Mouse (Mus musculus): ENCODE measurements around the gene Mettl21a. TPM values are rescaled to one million over a fixed set of nuclear protein-coding genes. Genes with fewer than 3 reads are reported as not detected.
A peak's percentile ranks its signal among the peaks of the same experiment; 100 is the strongest.

The Mettl21a gene
- polyA plus RNA-seq, 1 experiment from 2014 or later = 6.6 TPM

GRCm38 (mm10) chr1:64633237-64633636 lies 16.2 kb upstream of the Mettl21a start:
- H3K36me3 ChIP-seq (replicated peaks) = no peaks in the 10 kb centered on the region
- 62% methylated on average over 3 of the region's 3 CpGs for WGBS (ENCODE audit: insufficient replicate concordance)

GRCm38 (mm10) chr1:64631526-64631925 lies 14.5 kb upstream of the Mettl21a start:
- Histone ChIP-seq H3K4me3 (replicated peaks) (no peak overlapping the region), H3K4me1 (replicated peaks) (no peaks in the 10 kb centered on the region), H3K4me2 (no peak overlapping the region), H3K9me3 (replicated peaks) (no peaks in the 10 kb centered on the region), H3K9ac (no peak overlapping the region), H3K27me3 (peaks cover 13% of the 10 kb centered on the region), H3K27ac (replicated peaks) (no peak overlapping the region), H3K36me3 (replicated peaks) (no peaks in the 10 kb centered on the region)
- no peak for ATAC-seq (ENCODE audit: insufficient read depth)
- WGBS (ENCODE audit: insufficient replicate concordance) = 63% methylated on average over 5 of the region's 5 CpGs

More at GRCm38 (mm10) chr1:64633237-64633636, 16.2 kb upstream of the Mettl21a start:
- no peak overlapping the region for H3K4me2 ChIP-seq
- peaks cover 13% of the 10 kb centered on the region for H3K27me3 ChIP-seq
- no peak for ATAC-seq (ENCODE audit: insufficient read depth)
- H3K4me1 ChIP-seq (replicated peaks) = no peaks in the 10 kb centered on the region
- no peak overlapping the region for H3K27ac ChIP-seq (replicated peaks)
- no peaks in the 10 kb centered on the region for H3K9me3 ChIP-seq (replicated peaks)
- no peak overlapping the region for H3K9ac ChIP-seq
- H3K4me3 ChIP-seq (replicated peaks) = no peak overlapping the region

- H3K4me2 ChIP-seq = no peak overlapping the region
- H3K27ac ChIP-seq (replicated peaks) = no peak overlapping the region
- H3K36me3 ChIP-seq (replicated peaks) = no peaks in the 10 kb centered on the region
- H3K9me3 ChIP-seq (replicated peaks) = no peaks in the 10 kb centered on the region
- 0 out of 2 replicates have a peak, but pooled peaks cover 6% of the 10 kb centered on the region for H3K27me3 ChIP-seq
- no peak overlapping the region for H3K9ac ChIP-seq
- ATAC-seq (ENCODE audit: insufficient read depth) = no peak
- H3K4me1 ChIP-seq (replicated peaks) = no peaks in the 10 kb centered on the region
- H3K4me3 ChIP-seq (replicated peaks) = no peak overlapping the region
Observed at GRCm38 (mm10) chr1:64625214-64625613, 8.2 kb upstream of the Mettl21a start.

GRCm38 (mm10) chr1:64623558-64624435 lies 6.8 kb upstream of the Mettl21a start:
- H3K9ac ChIP-seq = no peak overlapping the region
- no peak overlapping the region for H3K27ac ChIP-seq (replicated peaks)
- H3K9me3 ChIP-seq (replicated peaks) = no peaks in the 10 kb centered on the region
- H3K36me3 ChIP-seq (replicated peaks) = no peaks in the 10 kb centered on the region
- no peaks in the 10 kb centered on the region for H3K4me1 ChIP-seq (replicated peaks)
- no peak overlapping the region for H3K4me3 ChIP-seq (replicated peaks)
- ATAC-seq (ENCODE audit: insufficient read depth) = no peak
- WGBS (ENCODE audit: insufficient replicate concordance) = 59% methylated on average over 12 of the region's 12 CpGs
- H3K27me3 ChIP-seq = 0 out of 2 replicates have a peak, but pooled peaks cover 6% of the 10 kb centered on the region
- H3K4me2 ChIP-seq = no peak overlapping the region

- no peak overlapping the region for H3K9ac ChIP-seq
- no peaks in the 10 kb centered on the region for H3K36me3 ChIP-seq (replicated peaks)
- H3K4me3 ChIP-seq (replicated peaks) = no peak overlapping the region
- no peak for ATAC-seq (ENCODE audit: insufficient read depth)
- 0 out of 2 replicates have a peak, but pooled peaks cover 6% of the 10 kb centered on the region for H3K27me3 ChIP-seq
- no peaks in the 10 kb centered on the region for H3K9me3 ChIP-seq (replicated peaks)
- H3K4me2 ChIP-seq = no peak overlapping the region
- no peak overlapping the region for H3K27ac ChIP-seq (replicated peaks)
- WGBS (ENCODE audit: insufficient replicate concordance) = 72% methylated on average over 5 of the region's 5 CpGs
- peaks cover 18% of the 10 kb centered on the region for H3K4me1 ChIP-seq (replicated peaks)
Observed at GRCm38 (mm10) chr1:64621116-64621515, 4.1 kb upstream of the Mettl21a start.

- H3K36me3 ChIP-seq (replicated peaks) = no peaks in the 10 kb centered on the region; the same call in 1 of the 2 replicates
- no peaks in the 10 kb centered on the region for H3K9me3 ChIP-seq (replicated peaks)
- H3K4me2 ChIP-seq = peak overlapping the region; percentile 98
- peak overlapping the region; percentile 91 for H3K4me3 ChIP-seq (replicated peaks)
- peak overlapping the region; percentile 87; the same call in 1 of the 2 replicates for H3K9ac ChIP-seq
- H3K4me1 ChIP-seq (replicated peaks) = peaks cover 22% of the 10 kb centered on the region
- 56% methylated on average over 3 of the region's 3 CpGs for WGBS (ENCODE audit: insufficient replicate concordance)
- no peak overlapping the region for H3K27ac ChIP-seq (replicated peaks)
- ATAC-seq (ENCODE audit: insufficient read depth) = no peak
- no peaks in the 10 kb centered on the region for H3K27me3 ChIP-seq
Observed at GRCm38 (mm10) chr1:64618226-64618625, 1.2 kb upstream of the Mettl21a start.

- H3K4me1 ChIP-seq (replicated peaks) = peaks cover 22% of the 10 kb centered on the region
- WGBS (ENCODE audit: insufficient replicate concordance) = 1% methylated on average over 15 of the region's 15 CpGs
- H3K4me2 ChIP-seq = peak overlapping the region; percentile 98
- peak overlapping the region; percentile 91 for H3K4me3 ChIP-seq (replicated peaks)
- peak overlapping the region; percentile 94 for H3K27ac ChIP-seq (replicated peaks)
- ATAC-seq (ENCODE audit: insufficient read depth) = peak; percentile 79
- H3K36me3 ChIP-seq (replicated peaks) = no peaks in the 10 kb centered on the region; the same call in 1 of the 2 replicates
- no peaks in the 10 kb centered on the region for H3K9me3 ChIP-seq (replicated peaks)
- H3K27me3 ChIP-seq = no peaks in the 10 kb centered on the region
- peak overlapping the region; percentile 87 for H3K9ac ChIP-seq
Observed at GRCm38 (mm10) chr1:64617715-64617984, 608 bp upstream of the Mettl21a start.

- WGBS (ENCODE audit: insufficient replicate concordance) = 12% methylated on average over 8 of the region's 8 CpGs
- no peaks in the 10 kb centered on the region; the same call in 1 of the 2 replicates for H3K36me3 ChIP-seq (replicated peaks)
- peaks cover 22% of the 10 kb centered on the region for H3K4me1 ChIP-seq (replicated peaks)
- H3K27me3 ChIP-seq = no peaks in the 10 kb centered on the region
- ATAC-seq (ENCODE audit: insufficient read depth) = peak; percentile 26
- peak overlapping the region; percentile 98 for H3K4me2 ChIP-seq
- H3K4me3 ChIP-seq (replicated peaks) = peak overlapping the region; percentile 91
- H3K9ac ChIP-seq = peak overlapping the region; percentile 87
- peak overlapping the region; percentile 94 for H3K27ac ChIP-seq (replicated peaks)
- no peaks in the 10 kb centered on the region for H3K9me3 ChIP-seq (replicated peaks)
Observed at GRCm38 (mm10) chr1:64616531-64616880, 536 bp downstream of the Mettl21a start.

- peaks cover 22% of the 10 kb centered on the region for H3K4me1 ChIP-seq (replicated peaks)
- H3K9ac ChIP-seq = peak overlapping the region; percentile 87
- no peaks in the 10 kb centered on the region; the same call in 1 of the 2 replicates for H3K36me3 ChIP-seq (replicated peaks)
- H3K4me2 ChIP-seq = peak overlapping the region; percentile 98
- H3K9me3 ChIP-seq (replicated peaks) = no peaks in the 10 kb centered on the region
- no peak for ATAC-seq (ENCODE audit: insufficient read depth)
- H3K27me3 ChIP-seq = no peaks in the 10 kb centered on the region
- 75% methylated on average over 6 of the region's 6 CpGs for WGBS (ENCODE audit: insufficient replicate concordance)
- peak overlapping the region; percentile 94; the same call in 1 of the 2 replicates for H3K27ac ChIP-seq (replicated peaks)
- peak overlapping the region; percentile 91 for H3K4me3 ChIP-seq (replicated peaks)
Observed at GRCm38 (mm10) chr1:64616076-64616475, 966 bp downstream of the Mettl21a start.

- H3K27ac ChIP-seq (replicated peaks) = no peak overlapping the region
- 82% methylated on average over 11 of the region's 11 CpGs for WGBS (ENCODE audit: insufficient replicate concordance)
- no peak overlapping the region for H3K4me3 ChIP-seq (replicated peaks)
- H3K36me3 ChIP-seq (replicated peaks) = no peaks in the 10 kb centered on the region; the same call in 1 of the 2 replicates
- H3K9me3 ChIP-seq (replicated peaks) = no peaks in the 10 kb centered on the region
- no peak for ATAC-seq (ENCODE audit: insufficient read depth)
- H3K4me2 ChIP-seq = peak overlapping the region; percentile 98; the same call in 1 of the 2 replicates
- no peak overlapping the region for H3K9ac ChIP-seq
- no peaks in the 10 kb centered on the region for H3K27me3 ChIP-seq
- H3K4me1 ChIP-seq (replicated peaks) = peaks cover 24% of the 10 kb centered on the region
Observed at GRCm38 (mm10) chr1:64615531-64615991, 1.5 kb downstream of the Mettl21a start.

- Histone ChIP-seq H3K36me3 (replicated peaks) (no peaks in the 10 kb centered on the region; the same call in 1 of the 2 replicates), H3K27me3 (no peaks in the 10 kb centered on the region), H3K4me2 (no peak overlapping the region), H3K9me3 (replicated peaks) (no peaks in the 10 kb centered on the region), H3K4me3 (replicated peaks) (no peak overlapping the region), H3K27ac (replicated peaks) (no peak overlapping the region), H3K4me1 (replicated peaks) (peaks cover 31% of the 10 kb centered on the region), H3K9ac (no peak overlapping the region)
- no peak for ATAC-seq (ENCODE audit: insufficient read depth)
- 79% methylated on average over 10 of the region's 10 CpGs for WGBS (ENCODE audit: insufficient replicate concordance)
Observed at GRCm38 (mm10) chr1:64614801-64615345, 2.2 kb downstream of the Mettl21a start.

Data from liver, embryonic 15.5 days (tissue).